Mouse (Mus musculus) intestine, embryonic 14.5 days (tissue): ENCODE measurements at regions not wholly inside any gene's neighbourhood (a gene's known extent, or its start where the extent isn't known, plus 50 kb on each side); places are given as distances from the start of the nearest gene placed in this dataset.

Experiments used
- ATAC-seq: fragments of 200-750 bp; cut with Nextera tagmentation; replicated peaks from 2 replicates; pipeline ENCODE4 v1.8.0; 2017; ENCODE audit warnings: low read depth, moderate number of reproducible peaks, moderate TSS enrichment, moderate library complexity; ENCODE audit not compliant: low FRiP score, low TSS enrichment
- DNase-seq: peaks from one replicate; pipeline ENCODE4 v3.0.0-alpha.2; 2018; ENCODE audit warnings: low spot score
- H3K27ac ChIP-seq: fragments of 300-500 bp; sonication (generic); 2 replicates; pipeline ENCODE4 v1.5.1; 2014; ENCODE audit warnings: low read depth, mild to moderate bottlenecking, control low read depth
- H3K27me3 ChIP-seq: fragments of 300-500 bp; sonication (generic); replicated peaks from 2 replicates; pipeline ENCODE4 v1.6.1; 2014; ENCODE audit warnings: low read length, control low read depth; ENCODE audit not compliant: control insufficient read depth, insufficient read depth
- H3K36me3 ChIP-seq: fragments of 300-500 bp; sonication (generic); 2 replicates; pipeline ENCODE4 v1.6.1; 2014; ENCODE audit warnings: low read length, control low read depth; ENCODE audit not compliant: control insufficient read depth, insufficient read depth
- H3K4me1 ChIP-seq: fragments of 300-500 bp; sonication (generic); replicated peaks from 2 replicates; pipeline ENCODE4 v1.6.1; 2014; ENCODE audit warnings: low read length, control low read depth, mixed read lengths; ENCODE audit not compliant: control insufficient read depth, insufficient read depth
- H3K4me2 ChIP-seq: fragments of 300-500 bp; sonication (generic); 2 replicates; pipeline ENCODE4 v1.6.1; 2014; ENCODE audit warnings: low read length
- H3K4me3 ChIP-seq: fragments of 300-500 bp; sonication (generic); 2 replicates; pipeline ENCODE4 v1.5.1; 2014; ENCODE audit warnings: low read depth, low read length, control low read depth, mixed read lengths
- H3K9ac ChIP-seq: fragments of 300-500 bp; sonication (generic); 2 replicates; pipeline ENCODE4 v1.6.1; 2014; ENCODE audit warnings: mild to moderate bottlenecking, low read length
- H3K9me3 ChIP-seq: fragments of 300-500 bp; sonication (generic); 2 replicates; pipeline ENCODE4 v1.6.1; 2016; ENCODE audit warnings: low read length, control low read depth; ENCODE audit not compliant: control insufficient read depth
- WGBS: fragments of 180-500 bp; shearing (Covaris S2); extraction: QIAGEN DNeasy Blood & Tissue Kit; methylation state at CpG from one replicate; pipeline ENCODE4 v1.1.7; 2014; 5-methylcytosine and 5-hydroxymethylcytosine counted together

DNA sequence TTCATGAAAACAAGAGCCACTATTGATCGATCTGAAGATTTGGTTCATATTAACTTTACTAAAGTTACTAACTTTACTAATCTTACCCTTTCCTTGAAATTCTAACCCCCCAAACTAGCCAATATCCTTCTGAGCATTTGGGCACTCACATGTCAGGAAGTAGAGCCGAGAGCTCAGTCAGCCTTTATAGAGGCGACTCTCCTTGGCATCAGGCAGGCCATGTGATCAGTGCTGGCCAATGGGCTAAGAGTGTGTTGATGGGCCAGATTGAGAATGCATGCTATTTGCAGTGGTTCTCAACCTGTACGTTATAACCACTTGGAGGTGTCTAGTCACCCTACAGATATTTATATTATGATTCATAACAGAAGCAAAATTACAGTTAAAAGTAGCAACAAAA, 69.6 kb upstream of the Slc35b4 start:
- no peak overlapping the region for H3K4me2 ChIP-seq
- ATAC-seq (no peak), DNase-seq (no peak)
- H3K4me1 ChIP-seq: no peaks in the 10 kb centered on the region
- H3K36me3 ChIP-seq: no peaks in the 10 kb centered on the region
- H3K27ac ChIP-seq: no peak overlapping the region
- H3K9ac ChIP-seq: no peak overlapping the region
- H3K4me3 ChIP-seq: no peak overlapping the region
- H3K27me3 ChIP-seq: no peaks in the 10 kb centered on the region
- H3K9me3 ChIP-seq: no peaks in the 10 kb centered on the region
- whole genome bisulfite sequencing: 77% methylated on average over 4 of the region's 4 CpGs

- H3K4me1 ChIP-seq: no peaks in the 10 kb centered on the region
- H3K4me2 ChIP-seq: no peak overlapping the region
- DNase-seq (no peak), ATAC-seq (no peak)
- H3K9ac ChIP-seq: no peak overlapping the region
- H3K27ac ChIP-seq: no peak overlapping the region
- H3K9me3 ChIP-seq: no peaks in the 10 kb centered on the region
- H3K36me3 ChIP-seq: no peaks in the 10 kb centered on the region
- no peaks in the 10 kb centered on the region for H3K27me3 ChIP-seq
- 76% methylated on average over 3 of the region's 3 CpGs for WGBS
- no peak overlapping the region for H3K4me3 ChIP-seq
Measured at GRCm38 (mm10) chr6:34243001-34243400, 66.1 kb upstream of the Slc35b4 start.

DNA sequence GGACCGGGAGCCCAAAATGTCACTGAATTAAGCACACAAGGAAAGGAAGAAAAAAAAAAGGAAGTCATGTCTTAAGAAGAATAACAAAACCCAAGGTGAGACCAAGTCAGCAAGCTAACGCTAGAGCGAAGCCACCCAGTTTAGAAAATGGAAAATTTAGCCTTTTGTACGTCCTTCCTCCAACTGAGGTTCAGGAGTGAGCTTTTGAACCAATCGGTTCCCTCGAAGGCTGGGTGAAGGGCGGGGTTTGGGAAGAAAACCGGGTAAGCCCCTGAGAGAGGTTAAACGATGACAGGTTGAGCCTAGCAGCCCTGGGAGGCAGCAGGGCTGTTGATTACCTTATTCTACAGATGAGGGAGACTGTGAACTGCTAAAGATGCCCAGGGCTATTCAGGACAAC, 65.6 kb upstream of the Slc35b4 start:
- ATAC-seq: no peak
- no peak overlapping the region for H3K27ac ChIP-seq
- H3K4me1 ChIP-seq: no peaks in the 10 kb centered on the region
- H3K4me2 ChIP-seq: no peak overlapping the region
- no peak for DNase-seq
- no peaks in the 10 kb centered on the region for H3K27me3 ChIP-seq
- no peaks in the 10 kb centered on the region for H3K36me3 ChIP-seq
- H3K9ac ChIP-seq: no peak overlapping the region
- no peak overlapping the region for H3K4me3 ChIP-seq
- 23% methylated on average over 9 of the region's 9 CpGs for WGBS
- H3K9me3 ChIP-seq: no peaks in the 10 kb centered on the region

DNA sequence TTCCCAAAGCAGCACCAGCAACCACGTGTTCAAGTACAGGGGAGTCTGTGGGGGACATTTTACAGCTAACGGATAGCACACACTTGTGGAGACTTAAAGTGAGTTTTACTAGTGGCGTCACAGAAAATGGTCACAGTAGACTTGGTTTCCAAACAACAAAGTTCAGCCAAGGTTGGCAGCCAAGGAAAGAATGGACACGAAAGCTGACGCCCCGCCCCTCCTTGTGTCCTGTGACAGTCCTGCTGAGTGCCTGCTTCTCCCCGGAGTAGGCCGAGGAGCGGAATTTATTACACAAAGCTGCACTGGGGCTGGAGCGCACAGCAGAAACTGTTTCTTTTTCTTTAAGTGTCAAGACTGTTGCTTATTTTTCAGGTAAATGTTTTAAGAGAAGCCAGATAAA, 58.2 kb upstream of the Slc35b4 start:
- ATAC-seq (no peak), DNase-seq (no peak)
- Histone ChIP-seq H3K36me3 (no peaks in the 10 kb centered on the region), H3K27ac (no peak overlapping the region), H3K4me1 (no peaks in the 10 kb centered on the region), H3K9ac (no peak overlapping the region), H3K27me3 (no peaks in the 10 kb centered on the region), H3K4me3 (no peak overlapping the region), H3K4me2 (no peak overlapping the region), H3K9me3 (no peaks in the 10 kb centered on the region)
- 55% methylated on average over 10 of the region's 10 CpGs for WGBS

GRCm38 (mm10) chr6:34234443-34235020, 57.6 kb upstream of the Slc35b4 start:
- H3K4me3 ChIP-seq: no peak overlapping the region
- H3K27me3 ChIP-seq: no peaks in the 10 kb centered on the region
- H3K4me2 ChIP-seq: no peak overlapping the region
- no peak overlapping the region for H3K9ac ChIP-seq
- ATAC-seq (no peak), DNase-seq (no peak)
- H3K27ac ChIP-seq: no peak overlapping the region
- H3K9me3 ChIP-seq: no peaks in the 10 kb centered on the region
- H3K4me1 ChIP-seq: no peaks in the 10 kb centered on the region
- no peaks in the 10 kb centered on the region for H3K36me3 ChIP-seq
- 79% methylated on average over 5 of the region's 5 CpGs for WGBS

GRCm38 (mm10) chr6:34230768-34231381, 54.0 kb upstream of the Slc35b4 start:
- Histone ChIP-seq H3K4me1 (no peaks in the 10 kb centered on the region), H3K36me3 (no peaks in the 10 kb centered on the region), H3K9ac (no peak overlapping the region), H3K9me3 (no peaks in the 10 kb centered on the region), H3K27ac (no peak overlapping the region), H3K4me2 (no peak overlapping the region), H3K27me3 (no peaks in the 10 kb centered on the region), H3K4me3 (no peak overlapping the region)
- ATAC-seq (no peak), DNase-seq (peak; percentile 76)
- WGBS: 35% methylated on average over 13 of the region's 13 CpGs

DNA sequence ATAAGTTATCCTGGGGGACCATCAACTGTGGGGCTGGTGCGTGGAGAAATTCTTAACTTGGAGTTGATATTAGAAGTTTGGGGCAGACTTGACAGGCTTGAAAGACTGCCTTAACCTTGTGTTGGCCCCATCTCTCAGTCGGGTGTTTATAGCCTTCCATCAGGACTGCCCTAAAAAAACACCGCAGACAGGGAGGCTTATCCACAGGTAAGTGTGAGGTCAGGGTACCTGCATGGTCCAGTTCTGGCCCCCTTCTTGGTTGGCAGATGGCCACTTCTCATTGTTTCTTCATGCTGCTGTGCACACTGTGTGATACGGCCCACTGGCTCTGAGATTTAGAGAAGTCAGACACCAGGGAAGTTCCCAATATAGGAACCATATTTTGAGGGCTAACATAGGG, 50.2 kb upstream of the Slc35b4 start:
- no peak overlapping the region for H3K27ac ChIP-seq
- 61% methylated on average over 4 of the region's 4 CpGs for WGBS
- DNase-seq (no peak), ATAC-seq (no peak)
- no peaks in the 10 kb centered on the region for H3K4me1 ChIP-seq
- no peak overlapping the region for H3K4me2 ChIP-seq
- no peak overlapping the region for H3K9ac ChIP-seq
- no peaks in the 10 kb centered on the region for H3K27me3 ChIP-seq
- H3K9me3 ChIP-seq: no peaks in the 10 kb centered on the region
- H3K4me3 ChIP-seq: no peak overlapping the region
- H3K36me3 ChIP-seq: no peaks in the 10 kb centered on the region
